16 mouse cellular contexts compared by ENCODE assay signal in genomic region chr2:156967388-156967787, GRCm38 (mm10). TPM values are rescaled to one million over a fixed set of nuclear protein-coding genes. Genes with fewer than 3 reads are reported as not detected.
DNase-seq lines count a peak whose midpoint lies in the region; ATAC-seq and TF ChIP-seq lines count a peak whose summit lies in the region.
"Had no signal": no experiment of that assay in that cellular context is flagged by ENCODE, and none has a peak within 500 bp of the region (broad histone marks: within the 10 kb centered on the region; RNA-seq: fewer than 3 reads in every experiment).

No protein-coding gene starts in this region.

- 71% methylated on average over 6 of the region's 6 CpGs for WGBS in kidney, postnatal 0 days
- 79% methylated on average over 6 of the region's 6 CpGs for WGBS in kidney, embryonic 16.5 days
- 66% methylated on average over 6 of the region's 6 CpGs for WGBS in spleen, adult 2 months

- H3K9me3 ChIP-seq in kidney, postnatal 0 days (replicated peaks; ENCODE audit: low read length), result no peaks in the 10 kb centered on the region
- no peaks in the 10 kb centered on the region for H3K9me3 ChIP-seq in kidney, embryonic 16.5 days (ENCODE audit: low read length)
- H3K9me3 ChIP-seq: heart, embryonic 13.5 days; hindbrain, embryonic 15.5 days; lung, embryonic 15.5 days; neural tube, embryonic 13.5 days had no signal

- no peak for TF ChIP-seq CTCF in gastrocnemius, adult 2 months (IDR thresholded peaks at IDR 0.05)
- no peak for TF ChIP-seq CTCF in kidney, postnatal 0 days (IDR thresholded peaks at IDR 0.05; ENCODE audit: low read depth)
- TF ChIP-seq CTCF in spleen, adult 2 months (IDR thresholded peaks at IDR 0.05; ENCODE audit: extremely low read depth, insufficient read depth, insufficient read length, insufficient replicate concordance), result no peak

- peak; percentile 33 for DNase-seq in gastrocnemius, adult 2 months
- no peak for DNase-seq in gastrocnemius, postnatal 10 days
- DNase-seq in kidney, postnatal 0 days (ENCODE audit: low spot score), result peak; percentile 53
- DNase-seq in spleen, adult 2 months (ENCODE audit: low read depth in 1 of 2, low spot score in 2 of 2), result no peak
- DNase-seq in spleen, postnatal 10 days (ENCODE audit: low spot score in 2 of 2), result no peak
- no peak for DNase-seq in urinary bladder, postnatal 14 days (ENCODE audit: low spot score)
- no peak for DNase-seq in retina, postnatal 1 day
- DNase-seq: adrenal gland, postnatal 10 days; cerebellum, adult 9-10 months; thymus, postnatal 36 days had no signal

- H3K4me2 ChIP-seq in kidney, postnatal 0 days (ENCODE audit: low read length), result no peak overlapping the region
- H3K4me2 ChIP-seq in kidney, embryonic 16.5 days (replicated peaks; ENCODE audit: low read depth, low read length), result no peak overlapping the region
- H3K4me2 ChIP-seq: heart, embryonic 13.5 days; hindbrain, embryonic 15.5 days; lung, embryonic 15.5 days; neural tube, embryonic 13.5 days had no signal

- peak overlapping the region; percentile 15 for H3K4me3 ChIP-seq in gastrocnemius, adult 2 months
- no peak overlapping the region for H3K4me3 ChIP-seq in kidney, postnatal 0 days (replicated peaks; ENCODE audit: low read depth, low read length)
- no peak overlapping the region for H3K4me3 ChIP-seq in kidney, embryonic 16.5 days (ENCODE audit: low read length)
- no peak overlapping the region for H3K4me3 ChIP-seq in spleen, adult 2 months (ENCODE audit: extremely low read depth, insufficient read depth, insufficient read length)
- H3K4me3 ChIP-seq: heart, embryonic 13.5 days; hindbrain, embryonic 15.5 days; lung, embryonic 15.5 days; neural tube, embryonic 13.5 days had no signal

- H3K36me3 ChIP-seq in kidney, postnatal 0 days (ENCODE audit: insufficient read depth, low read length), result no peaks in the 10 kb centered on the region
- H3K36me3 ChIP-seq in kidney, embryonic 16.5 days (ENCODE audit: insufficient read depth, low read length), result no peaks in the 10 kb centered on the region
- no peaks in the 10 kb centered on the region for H3K36me3 ChIP-seq in spleen, adult 2 months (ENCODE audit: control insufficient read depth, insufficient read depth, low read length)
- H3K36me3 ChIP-seq: heart, embryonic 13.5 days; lung, embryonic 15.5 days had no signal

- no peak for TF ChIP-seq POLR2A in spleen, adult 2 months (IDR thresholded peaks at IDR 0.05; ENCODE audit: low read depth, low read length)

- no peak for ATAC-seq in kidney, postnatal 0 days (replicated peaks; ENCODE audit: low FRiP score, low read depth)
- no peak for ATAC-seq in kidney, embryonic 16.5 days (ENCODE audit: low FRiP score, low TSS enrichment)
- ATAC-seq: midbrain, embryonic 16.5 days had no signal

- intact Hi-C loops in gastrocnemius, adult 2 months (cut with DNase I), result no loop called here

- no peak overlapping the region for H3K9ac ChIP-seq in kidney, postnatal 0 days (ENCODE audit: low read depth, low read length)
- H3K9ac ChIP-seq in kidney, embryonic 16.5 days (replicated peaks; ENCODE audit: low read length), result no peak overlapping the region
- H3K9ac ChIP-seq: heart, embryonic 13.5 days; hindbrain, embryonic 15.5 days; lung, embryonic 15.5 days; neural tube, embryonic 13.5 days had no signal

- no peaks in the 10 kb centered on the region for H3K4me1 ChIP-seq in kidney, postnatal 0 days (replicated peaks; ENCODE audit: insufficient read depth, low read length)
- H3K4me1 ChIP-seq in kidney, embryonic 16.5 days (ENCODE audit: insufficient read depth, low read length), result 0 out of 2 replicates have a peak, but pooled peaks cover 4% of the 10 kb centered on the region
- peaks cover 3% of the 10 kb centered on the region; the same call in 1 of the 2 replicates for H3K4me1 ChIP-seq in spleen, adult 2 months (ENCODE audit: control insufficient read depth, insufficient read depth, insufficient read length)
- H3K4me1 ChIP-seq: hindbrain, embryonic 15.5 days; lung, embryonic 15.5 days; neural tube, embryonic 13.5 days had no signal

- H3K27ac ChIP-seq in gastrocnemius, adult 2 months, result peak overlapping the region; percentile 60
- H3K27ac ChIP-seq in kidney, postnatal 0 days, result no peak overlapping the region
- no peak overlapping the region for H3K27ac ChIP-seq in kidney, embryonic 16.5 days (ENCODE audit: low read length)
- H3K27ac ChIP-seq in spleen, adult 2 months (ENCODE audit: insufficient read depth, low read length), result peak overlapping the region; percentile 28
- H3K27ac ChIP-seq: heart, embryonic 13.5 days; hindbrain, embryonic 15.5 days; lung, embryonic 15.5 days; neural tube, embryonic 13.5 days had no signal

- no peaks in the 10 kb centered on the region for H3K27me3 ChIP-seq in kidney, postnatal 0 days (ENCODE audit: insufficient read depth, low read length)
- H3K27me3 ChIP-seq in kidney, embryonic 16.5 days (ENCODE audit: insufficient read depth, low read length), result no peaks in the 10 kb centered on the region
- H3K27me3 ChIP-seq in spleen, adult 2 months (ENCODE audit: control insufficient read depth, insufficient read depth, low read length), result no peaks in the 10 kb centered on the region
- H3K27me3 ChIP-seq: heart, embryonic 13.5 days; hindbrain, embryonic 15.5 days; lung, embryonic 15.5 days; neural tube, embryonic 13.5 days had no signal

RNA-seq across cellular contexts. Expression of gene Ndrg3, which starts 24.5 kb away (rescaled TPM):
- 10 to 100 TPM; 31.9 to 33.4 TPM for total RNA-seq in gastrocnemius, adult 2 months (2021)
- total RNA-seq in gastrocnemius, postnatal 10 days (2021), result 10 to 100 TPM; 22.5 to 26.1 TPM
- 45.8 and 48.4 TPM in 2 replicates for polyA plus RNA-seq in kidney, postnatal 0 days (2015; fragmentation: Nextera tagmentation; extraction: Ambion mirVana)
- polyA plus RNA-seq in kidney, embryonic 16.5 days (2015; fragmentation: Nextera tagmentation; extraction: Ambion mirVana), result 57.7 and 57.9 TPM in 2 replicates
- 30.0 and 30.3 TPM in 2 replicates for polyA plus RNA-seq in spleen, adult 2 months (2012; rRNA removed)

RNA-seq across cellular contexts. Expression of gene Dsn1, which starts 39.6 kb away (rescaled TPM):
- total RNA-seq in gastrocnemius, adult 2 months (2021), result 1 to 10 TPM; 1.2 to 1.6 TPM
- total RNA-seq in gastrocnemius, postnatal 10 days (2021), result 1 to 10 TPM; 5.3 to 6.0 TPM
- 20.4 and 23.2 TPM in 2 replicates for polyA plus RNA-seq in kidney, postnatal 0 days (2015; fragmentation: Nextera tagmentation; extraction: Ambion mirVana)
- polyA plus RNA-seq in kidney, embryonic 16.5 days (2015; fragmentation: Nextera tagmentation; extraction: Ambion mirVana), result 37.9 and 40.2 TPM in 2 replicates
- 2.8 and 2.9 TPM in 2 replicates for polyA plus RNA-seq in spleen, adult 2 months (2012; rRNA removed)

Comparison
In these comparisons a context has a peak if more than half of its experiments do, and no peak if none do; other contexts are left out.
1. DNase-seq: peak in gastrocnemius, adult 2 months (single experiment) and kidney, postnatal 0 days (single experiment); none in gastrocnemius, postnatal 10 days (single experiment), spleen, adult 2 months (0 of 2), spleen, postnatal 10 days (0 of 2), urinary bladder, postnatal 14 days (single experiment) and retina, postnatal 1 day (single experiment).
2. H3K27ac ChIP-seq: peak in gastrocnemius, adult 2 months (single experiment) and spleen, adult 2 months (single experiment); none in kidney, postnatal 0 days (single experiment) and kidney, embryonic 16.5 days (single experiment).